18 mouse cellular contexts compared by ENCODE assay signal in the genomic region with DNA sequence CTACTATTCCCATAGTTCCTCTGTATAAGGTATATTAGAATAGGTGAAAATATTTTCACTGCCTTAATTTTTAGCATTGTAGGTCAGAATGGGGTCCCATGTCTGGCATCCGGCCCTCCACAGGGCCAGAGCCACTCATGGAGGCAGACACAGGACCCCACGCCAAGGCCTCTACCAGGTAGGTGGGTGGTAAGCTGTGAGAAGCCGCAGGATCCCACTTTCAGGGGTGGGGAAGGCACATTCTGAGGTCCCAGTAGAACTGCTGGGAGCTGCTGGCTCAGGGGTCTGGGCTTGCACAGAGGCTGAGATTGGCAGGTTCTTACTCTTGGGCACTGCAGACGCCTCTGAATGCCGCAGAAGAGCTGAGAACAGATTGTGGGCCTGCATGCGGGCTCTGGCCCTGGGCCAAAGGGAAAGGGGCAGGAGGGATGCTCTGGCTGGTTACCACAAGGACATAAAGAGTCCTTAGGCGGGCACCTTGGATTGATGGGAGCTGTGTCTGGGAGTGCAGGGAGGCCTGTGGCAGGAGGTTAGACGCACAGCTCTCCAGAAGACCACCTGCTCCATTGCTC.
A peak's percentile ranks its signal among the peaks of the same experiment; 100 is the strongest.
DNase-seq lines count a peak whose midpoint lies in the region; ATAC-seq lines count a peak whose summit lies in the region.
"Had no signal": no experiment of that assay in that cellular context is flagged by ENCODE, and none has a peak within 500 bp of the region (broad histone marks: within the 10 kb centered on the region; RNA-seq: fewer than 3 reads in every experiment).

No protein-coding gene starts in this region.

- ATAC-seq in hindbrain, embryonic 14.5 days (ENCODE audit: low FRiP score): peak; percentile 43; the same call in 1 of the 2 replicates
- ATAC-seq in hindbrain, embryonic 12.5 days (ENCODE audit: low FRiP score): no peak
- ATAC-seq: Patski had no signal

- H3K4me3 ChIP-seq in hindbrain, embryonic 14.5 days (replicated peaks; ENCODE audit: low read length): no peak overlapping the region
- H3K4me3 ChIP-seq in hindbrain, embryonic 12.5 days: no peak overlapping the region
- H3K4me3 ChIP-seq: embryonic facial prominence, embryonic 10.5 days; myocyte; stomach, embryonic 15.5 days had no signal

- DNase-seq in hindbrain, embryonic 14.5 days (ENCODE audit: low spot score): no peak
- DNase-seq in brain, adult 2 months (ENCODE audit: low read depth, low spot score): peak; percentile 83
- DNase-seq in cerebellum, adult 11 months: peak; percentile 56
- DNase-seq in cerebellum, postnatal 14 days: peak; percentile 72 to 87
- DNase-seq in embryo, embryonic 9.5 days (ENCODE audit: extremely low spot score): no peak
- DNase-seq in neural tube, embryonic 10.5 days (ENCODE audit: extremely low spot score, low spot score): no peak
- DNase-seq: gastrocnemius, postnatal 10 days; kidney, adult 8-10 months; kidney, postnatal 36 days; liver; lung, adult 18-20 months; right cerebral cortex, adult 18-20 months; thymus, adult 2 months had no signal

- H3K4me1 ChIP-seq in hindbrain, embryonic 14.5 days (replicated peaks; ENCODE audit: control insufficient read depth, insufficient read depth, low read length): no peaks in the 10 kb centered on the region
- H3K4me1 ChIP-seq in hindbrain, embryonic 12.5 days: no peaks in the 10 kb centered on the region
- H3K4me1 ChIP-seq: embryonic facial prominence, embryonic 10.5 days; stomach, embryonic 15.5 days had no signal

- WGBS in hindbrain, embryonic 14.5 days: 79% methylated on average over 8 of the region's 8 CpGs
- 88% methylated on average over 8 of the region's 8 CpGs for WGBS in hindbrain, embryonic 12.5 days

- no peak overlapping the region for H3K9ac ChIP-seq in hindbrain, embryonic 14.5 days
- H3K9ac ChIP-seq in hindbrain, embryonic 12.5 days: no peak overlapping the region
- H3K9ac ChIP-seq: stomach, embryonic 15.5 days had no signal

- H3K9me3 ChIP-seq in hindbrain, embryonic 14.5 days (ENCODE audit: control insufficient read depth, low read length): no peaks in the 10 kb centered on the region
- no peaks in the 10 kb centered on the region for H3K9me3 ChIP-seq in hindbrain, embryonic 12.5 days (replicated peaks)
- H3K9me3 ChIP-seq: embryonic facial prominence, embryonic 10.5 days; stomach, embryonic 15.5 days had no signal

- H3K4me2 ChIP-seq in hindbrain, embryonic 14.5 days (replicated peaks): no peak overlapping the region
- no peak overlapping the region for H3K4me2 ChIP-seq in hindbrain, embryonic 12.5 days (replicated peaks)
- H3K4me2 ChIP-seq: stomach, embryonic 15.5 days had no signal

- no peaks in the 10 kb centered on the region for H3K27me3 ChIP-seq in hindbrain, embryonic 14.5 days (ENCODE audit: control insufficient read depth, insufficient read depth, low read length)
- no peaks in the 10 kb centered on the region for H3K27me3 ChIP-seq in hindbrain, embryonic 12.5 days
- H3K27me3 ChIP-seq: Patski; stomach, embryonic 15.5 days had no signal

- no peak overlapping the region for H3K27ac ChIP-seq in hindbrain, embryonic 14.5 days
- no peak overlapping the region for H3K27ac ChIP-seq in hindbrain, embryonic 12.5 days
- H3K27ac ChIP-seq: embryonic facial prominence, embryonic 10.5 days; stomach, embryonic 15.5 days had no signal

- peaks cover 24% of the 10 kb centered on the region for H3K36me3 ChIP-seq in hindbrain, embryonic 14.5 days (replicated peaks; ENCODE audit: control insufficient read depth, insufficient read depth)
- peaks cover 14% of the 10 kb centered on the region for H3K36me3 ChIP-seq in hindbrain, embryonic 12.5 days
- H3K36me3 ChIP-seq: stomach, embryonic 15.5 days had no signal

Comparison
In these comparisons a context has a peak if more than half of its experiments do, and no peak if none do; other contexts are left out.
1. DNase-seq: peak in brain, adult 2 months (single experiment), cerebellum, adult 11 months (single experiment) and cerebellum, postnatal 14 days (2 of 2); none in hindbrain, embryonic 14.5 days (single experiment), embryo, embryonic 9.5 days (single experiment) and neural tube, embryonic 10.5 days (single experiment).